Mouse (Mus musculus): ENCODE data around the gene Fhl1. TPM values are rescaled to one million over a fixed set of nuclear protein-coding genes. Genes with fewer than 3 reads are reported as not detected.

Gene Fhl1
- polyA plus RNA-seq, 1 experiment from 2014 or later = 156 TPM

DNA sequence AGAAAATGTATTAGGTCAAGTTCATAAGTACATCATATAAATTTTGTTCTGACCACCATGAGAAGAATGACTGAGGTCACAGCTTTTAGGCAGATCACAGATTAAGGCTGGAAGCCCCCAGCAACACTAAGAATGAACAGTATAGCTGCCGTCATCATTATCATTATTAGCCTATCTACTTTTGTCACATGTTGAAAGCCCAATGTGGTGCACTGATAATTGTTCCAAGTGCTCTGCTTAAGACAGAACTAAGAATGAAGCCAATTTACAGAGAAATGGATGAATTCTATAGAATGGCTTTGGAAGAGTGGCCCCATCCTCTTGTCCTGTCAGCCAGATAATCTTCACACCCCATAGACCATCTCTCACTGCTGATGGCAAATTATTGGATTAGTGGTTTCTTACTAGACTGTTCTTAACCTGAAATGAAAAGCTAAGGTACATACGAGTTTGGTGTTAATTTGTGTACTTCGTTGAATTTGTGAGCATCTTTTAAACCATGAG lies 28.7 kb downstream of the Fhl1 start:
- no peaks in the 10 kb centered on the region for H3K4me1 ChIP-seq (ENCODE audit: control insufficient read depth, insufficient read depth, low read length)
- no peaks in the 10 kb centered on the region for H3K9me3 ChIP-seq (ENCODE audit: control insufficient read depth, low read length)
- no peak overlapping the region for H3K4me2 ChIP-seq (ENCODE audit: low read length)
- H3K4me3 ChIP-seq (replicated peaks; ENCODE audit: low read depth, low read length) = no peak overlapping the region
- DNase-seq (no peak), ATAC-seq (ENCODE audit: low FRiP score, low TSS enrichment) (no peak)
- WGBS = 85% methylated on average over 3 of the region's 3 CpGs
- H3K36me3 ChIP-seq (ENCODE audit: control insufficient read depth, insufficient read depth, low read length) = no peaks in the 10 kb centered on the region
- no peak overlapping the region for H3K27ac ChIP-seq (replicated peaks; ENCODE audit: low read depth, low read length)
- H3K27me3 ChIP-seq (ENCODE audit: control insufficient read depth, insufficient read depth, low read length) = no peaks in the 10 kb centered on the region
- H3K9ac ChIP-seq (replicated peaks; ENCODE audit: low read length) = no peak overlapping the region

DNA sequence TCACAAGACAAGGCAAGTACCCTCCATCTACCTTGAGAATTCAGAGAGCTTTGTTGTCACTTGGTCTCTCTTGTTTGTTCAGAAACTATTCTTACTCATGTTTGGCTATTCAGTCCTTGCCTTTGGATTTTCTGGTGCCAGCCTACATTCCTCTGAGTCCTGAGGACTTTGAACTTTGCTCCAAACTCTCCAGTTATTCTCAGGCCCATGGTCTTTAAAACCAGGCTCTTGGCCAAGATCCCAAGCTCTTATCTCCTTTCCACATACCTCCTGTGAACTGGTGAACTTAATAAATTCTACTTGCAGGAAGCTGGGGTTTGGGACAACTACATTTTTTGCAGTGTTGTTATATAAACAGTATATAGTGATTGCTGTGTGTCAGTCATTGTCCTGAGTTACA lies 38.3 kb downstream of the Fhl1 start:
- Histone ChIP-seq H3K9me3 (ENCODE audit: control insufficient read depth, low read length) (no peaks in the 10 kb centered on the region), H3K4me1 (ENCODE audit: control insufficient read depth, insufficient read depth, low read length) (no peaks in the 10 kb centered on the region), H3K4me2 (ENCODE audit: low read length) (no peak overlapping the region), H3K4me3 (replicated peaks; ENCODE audit: low read depth, low read length) (no peak overlapping the region), H3K9ac (replicated peaks; ENCODE audit: low read length) (no peak overlapping the region), H3K27ac (replicated peaks; ENCODE audit: low read depth, low read length) (no peak overlapping the region), H3K36me3 (ENCODE audit: control insufficient read depth, insufficient read depth, low read length) (no peaks in the 10 kb centered on the region), H3K27me3 (ENCODE audit: control insufficient read depth, insufficient read depth, low read length) (no peaks in the 10 kb centered on the region)
- ATAC-seq (ENCODE audit: low FRiP score, low TSS enrichment) (no peak), DNase-seq (no peak)

DNA sequence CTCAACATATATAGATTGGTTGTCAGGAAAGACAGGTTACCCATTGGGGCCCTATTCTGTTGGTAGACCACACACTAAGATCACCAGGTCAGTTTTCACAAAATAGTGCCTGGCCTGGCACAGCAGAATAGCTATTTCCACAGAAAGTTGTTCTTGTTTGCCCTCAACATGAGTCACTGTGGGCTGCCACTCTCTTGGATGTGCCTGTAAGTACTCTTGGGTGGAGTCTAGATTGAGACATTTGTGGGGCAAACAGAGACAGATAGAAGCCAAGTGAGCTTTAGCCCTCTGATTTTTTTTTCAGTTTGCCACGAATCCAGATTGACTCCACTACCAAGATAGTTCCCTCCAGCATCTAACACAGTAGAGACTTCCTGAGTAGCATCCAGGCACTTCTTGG lies 40.2 kb downstream of the Fhl1 start:
- no peaks in the 10 kb centered on the region for H3K27me3 ChIP-seq (ENCODE audit: control insufficient read depth, insufficient read depth, low read length)
- no peaks in the 10 kb centered on the region for H3K36me3 ChIP-seq (ENCODE audit: control insufficient read depth, insufficient read depth, low read length)
- no peak overlapping the region for H3K4me3 ChIP-seq (replicated peaks; ENCODE audit: low read depth, low read length)
- no peak for DNase-seq
- H3K27ac ChIP-seq (replicated peaks; ENCODE audit: low read depth, low read length) = no peak overlapping the region
- 64% methylated on average over 1 of the region's 1 CpGs for WGBS
- H3K9me3 ChIP-seq (ENCODE audit: control insufficient read depth, low read length) = no peaks in the 10 kb centered on the region
- no peak overlapping the region for H3K4me2 ChIP-seq (ENCODE audit: low read length)
- no peak for ATAC-seq (ENCODE audit: low FRiP score, low TSS enrichment)
- no peaks in the 10 kb centered on the region for H3K4me1 ChIP-seq (ENCODE audit: control insufficient read depth, insufficient read depth, low read length)
- no peak overlapping the region for H3K9ac ChIP-seq (replicated peaks; ENCODE audit: low read length)

DNA sequence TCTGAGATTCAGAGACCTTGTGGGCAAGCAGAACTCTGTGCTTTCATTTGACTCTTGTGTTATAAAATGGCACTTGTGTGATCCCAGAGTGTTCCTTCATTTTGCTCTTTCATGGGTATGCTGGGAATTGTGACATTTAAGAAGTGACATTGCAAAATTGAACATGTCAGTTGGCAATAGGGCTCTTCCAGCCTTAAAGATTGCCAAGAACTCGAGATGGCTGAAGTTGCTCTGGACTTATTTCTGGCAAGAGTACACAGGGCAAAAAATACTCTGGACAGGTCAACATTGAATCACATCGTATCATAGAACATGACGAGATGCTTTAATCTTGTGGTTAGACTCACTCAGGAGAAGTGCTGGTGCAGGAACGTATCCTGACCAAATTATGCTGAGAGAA lies 41.7 kb downstream of the Fhl1 start:
- no peaks in the 10 kb centered on the region for H3K27me3 ChIP-seq (ENCODE audit: control insufficient read depth, insufficient read depth, low read length)
- ATAC-seq (ENCODE audit: low FRiP score, low TSS enrichment) (no peak), DNase-seq (no peak)
- H3K9ac ChIP-seq (replicated peaks; ENCODE audit: low read length) = no peak overlapping the region
- 90% methylated on average over 4 of the region's 4 CpGs for WGBS
- no peak overlapping the region for H3K4me2 ChIP-seq (ENCODE audit: low read length)
- no peaks in the 10 kb centered on the region for H3K36me3 ChIP-seq (ENCODE audit: control insufficient read depth, insufficient read depth, low read length)
- no peak overlapping the region for H3K4me3 ChIP-seq (replicated peaks; ENCODE audit: low read depth, low read length)
- no peaks in the 10 kb centered on the region for H3K4me1 ChIP-seq (ENCODE audit: control insufficient read depth, insufficient read depth, low read length)
- H3K9me3 ChIP-seq (ENCODE audit: control insufficient read depth, low read length) = no peaks in the 10 kb centered on the region
- no peak overlapping the region for H3K27ac ChIP-seq (replicated peaks; ENCODE audit: low read depth, low read length)

DNA sequence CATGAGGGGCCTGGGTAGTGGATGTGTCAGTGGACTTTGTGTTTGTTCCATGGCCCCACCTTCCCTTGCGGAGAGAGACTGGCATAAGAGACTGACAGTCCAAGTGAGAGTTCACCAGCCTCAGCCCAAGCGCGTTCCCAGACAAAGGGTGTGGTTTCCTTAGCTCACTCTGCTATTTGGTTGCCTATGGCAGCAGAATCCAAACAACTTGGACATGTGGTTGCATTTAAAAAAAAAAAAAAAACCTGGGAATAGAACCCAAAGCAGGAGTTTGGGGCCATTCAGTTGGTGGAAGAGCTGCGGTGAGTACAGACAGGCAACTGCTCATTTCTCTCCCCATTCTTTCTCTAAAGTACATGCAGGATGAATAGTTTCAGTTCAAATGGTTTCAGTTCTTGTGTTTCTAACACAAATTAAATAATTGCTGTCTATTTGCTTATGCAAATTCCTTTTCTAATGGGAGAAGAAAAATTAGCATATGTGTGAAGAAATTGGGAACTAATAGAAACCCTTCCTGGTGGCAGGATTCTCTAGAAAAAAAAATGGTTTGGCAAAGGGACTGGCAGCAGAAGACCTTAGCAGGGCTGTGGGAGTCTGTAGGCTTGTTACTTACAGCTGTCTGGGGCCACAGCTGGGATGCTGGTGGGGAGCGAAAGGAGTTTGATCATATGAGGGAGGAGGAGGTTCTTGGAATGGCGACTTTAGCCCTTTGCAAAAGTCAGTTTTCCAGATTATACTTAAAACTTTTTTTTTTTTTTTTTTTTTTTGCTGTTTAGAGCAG lies 54.9 kb downstream of the Fhl1 start:
- DNase-seq (peak; percentile 12), ATAC-seq (ENCODE audit: low FRiP score, low TSS enrichment) (no peak)
- no peaks in the 10 kb centered on the region for H3K9me3 ChIP-seq (ENCODE audit: control insufficient read depth, low read length)
- H3K27ac ChIP-seq (replicated peaks; ENCODE audit: low read depth, low read length) = no peak overlapping the region
- no peak overlapping the region for H3K9ac ChIP-seq (replicated peaks; ENCODE audit: low read length)
- H3K4me1 ChIP-seq (ENCODE audit: control insufficient read depth, insufficient read depth, low read length) = no peaks in the 10 kb centered on the region
- no peaks in the 10 kb centered on the region for H3K27me3 ChIP-seq (ENCODE audit: control insufficient read depth, insufficient read depth, low read length)
- WGBS = 72% methylated on average over 6 of the region's 6 CpGs
- H3K36me3 ChIP-seq (ENCODE audit: control insufficient read depth, insufficient read depth, low read length) = peaks cover 4% of the 10 kb centered on the region; the same call in 1 of the 2 replicates
- no peak overlapping the region for H3K4me2 ChIP-seq (ENCODE audit: low read length)
- H3K4me3 ChIP-seq (replicated peaks; ENCODE audit: low read depth, low read length) = no peak overlapping the region

DNA sequence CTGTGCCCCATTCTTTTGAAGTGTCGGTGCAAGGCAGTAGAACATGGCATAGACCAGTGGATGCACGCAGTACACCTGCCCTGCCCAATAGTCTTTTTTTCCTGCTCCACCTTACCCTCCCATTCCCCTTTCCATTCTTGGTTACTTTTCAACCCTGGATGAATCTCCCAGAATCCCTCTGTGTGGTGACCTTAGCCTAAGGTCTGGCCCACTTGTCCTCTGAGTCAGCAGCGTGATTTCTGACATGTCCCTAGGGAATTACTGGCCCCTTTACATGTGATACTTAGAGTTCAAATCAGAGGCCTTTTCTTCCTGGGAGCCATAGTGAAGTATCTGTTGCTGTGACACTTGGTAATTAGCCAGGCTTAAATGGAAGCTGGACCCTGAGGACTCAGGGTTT lies 55.9 kb downstream of the Fhl1 start:
- no peak overlapping the region for H3K27ac ChIP-seq (replicated peaks; ENCODE audit: low read depth, low read length)
- H3K36me3 ChIP-seq (ENCODE audit: control insufficient read depth, insufficient read depth, low read length) = peaks cover 4% of the 10 kb centered on the region; the same call in 1 of the 2 replicates
- no peaks in the 10 kb centered on the region for H3K4me1 ChIP-seq (ENCODE audit: control insufficient read depth, insufficient read depth, low read length)
- H3K9me3 ChIP-seq (ENCODE audit: control insufficient read depth, low read length) = no peaks in the 10 kb centered on the region
- ATAC-seq (ENCODE audit: low FRiP score, low TSS enrichment) (no peak), DNase-seq (no peak)
- H3K4me3 ChIP-seq (replicated peaks; ENCODE audit: low read depth, low read length) = no peak overlapping the region
- no peak overlapping the region for H3K9ac ChIP-seq (replicated peaks; ENCODE audit: low read length)
- WGBS = 77% methylated on average over 3 of the region's 3 CpGs
- no peak overlapping the region for H3K4me2 ChIP-seq (ENCODE audit: low read length)
- H3K27me3 ChIP-seq (ENCODE audit: control insufficient read depth, insufficient read depth, low read length) = no peaks in the 10 kb centered on the region

DNA sequence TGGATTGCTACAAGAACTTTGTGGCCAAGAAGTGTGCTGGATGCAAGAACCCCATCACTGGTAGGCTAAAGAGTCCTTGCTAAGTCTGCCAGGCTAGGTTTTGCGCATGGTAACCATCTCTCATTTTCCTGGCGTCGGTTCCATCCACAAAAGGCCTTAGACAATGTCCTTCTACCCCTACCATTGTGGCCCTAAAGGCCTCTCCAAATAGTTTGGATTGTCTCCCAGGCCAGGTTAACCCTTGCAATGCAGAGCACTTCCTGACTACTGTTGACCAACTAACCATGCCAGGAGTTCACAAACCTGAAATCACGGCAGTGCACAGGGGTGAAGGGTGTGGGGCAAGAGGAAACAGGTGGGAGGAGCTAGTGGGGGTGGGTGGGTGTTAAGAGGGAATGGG lies 59.0 kb downstream of the Fhl1 start:
- Histone ChIP-seq H3K27ac (replicated peaks; ENCODE audit: low read depth, low read length) (no peak overlapping the region), H3K27me3 (ENCODE audit: control insufficient read depth, insufficient read depth, low read length) (no peaks in the 10 kb centered on the region), H3K4me1 (ENCODE audit: control insufficient read depth, insufficient read depth, low read length) (no peaks in the 10 kb centered on the region), H3K9me3 (ENCODE audit: control insufficient read depth, low read length) (no peaks in the 10 kb centered on the region), H3K36me3 (ENCODE audit: control insufficient read depth, insufficient read depth, low read length) (peaks cover 4% of the 10 kb centered on the region; the same call in 1 of the 2 replicates), H3K9ac (replicated peaks; ENCODE audit: low read length) (no peak overlapping the region), H3K4me3 (replicated peaks; ENCODE audit: low read depth, low read length) (no peak overlapping the region), H3K4me2 (ENCODE audit: low read length) (no peak overlapping the region)
- no peak for DNase-seq
- ATAC-seq (ENCODE audit: low FRiP score, low TSS enrichment) = no peak
- 70% methylated on average over 4 of the region's 4 CpGs for WGBS

DNA sequence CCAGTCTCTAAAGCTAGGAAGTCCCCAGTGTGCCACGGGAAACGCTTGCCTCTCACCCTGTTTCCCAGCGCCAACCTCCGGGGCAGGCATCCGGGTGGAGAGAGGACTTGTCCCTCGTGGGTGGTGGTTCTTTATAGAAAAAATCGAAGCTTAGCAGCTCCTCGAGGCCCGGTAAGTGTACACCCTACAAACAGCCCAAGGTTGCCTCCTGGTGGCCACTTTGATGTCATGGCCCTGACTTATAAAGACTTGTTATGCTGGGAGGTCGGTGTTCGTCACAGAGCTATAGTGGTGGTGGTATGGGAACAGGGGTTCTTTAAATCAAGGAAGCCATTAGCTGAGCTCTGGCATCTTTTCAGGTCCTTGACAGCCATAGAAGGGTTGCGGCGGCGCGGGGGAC lies 59.7 kb downstream of the Fhl1 start:
- no peak overlapping the region for H3K9ac ChIP-seq (replicated peaks; ENCODE audit: low read length)
- H3K4me3 ChIP-seq (replicated peaks; ENCODE audit: low read depth, low read length) = no peak overlapping the region
- WGBS = 52% methylated on average over 15 of the region's 15 CpGs
- H3K27ac ChIP-seq (replicated peaks; ENCODE audit: low read depth, low read length) = no peak overlapping the region
- DNase-seq (peak; percentile 79), ATAC-seq (ENCODE audit: low FRiP score, low TSS enrichment) (peak; percentile 60)
- no peaks in the 10 kb centered on the region for H3K4me1 ChIP-seq (ENCODE audit: control insufficient read depth, insufficient read depth, low read length)
- peaks cover 4% of the 10 kb centered on the region; the same call in 1 of the 2 replicates for H3K36me3 ChIP-seq (ENCODE audit: control insufficient read depth, insufficient read depth, low read length)
- H3K4me2 ChIP-seq (ENCODE audit: low read length) = no peak overlapping the region
- H3K9me3 ChIP-seq (ENCODE audit: control insufficient read depth, low read length) = no peaks in the 10 kb centered on the region
- H3K27me3 ChIP-seq (ENCODE audit: control insufficient read depth, insufficient read depth, low read length) = no peaks in the 10 kb centered on the region

Measured in midbrain, embryonic 14.5 days (tissue).